Mouse (Mus musculus): ENCODE data around the gene BC048507. TPM values are rescaled to one million over a fixed set of nuclear protein-coding genes. Genes with fewer than 3 reads are reported as not detected.

Gene BC048507
- polyA plus RNA-seq (2017; shearing (Covaris generic)): under 1 TPM in 1 of 2 experiments, not detected in 1; 0.29 TPM

DNA sequence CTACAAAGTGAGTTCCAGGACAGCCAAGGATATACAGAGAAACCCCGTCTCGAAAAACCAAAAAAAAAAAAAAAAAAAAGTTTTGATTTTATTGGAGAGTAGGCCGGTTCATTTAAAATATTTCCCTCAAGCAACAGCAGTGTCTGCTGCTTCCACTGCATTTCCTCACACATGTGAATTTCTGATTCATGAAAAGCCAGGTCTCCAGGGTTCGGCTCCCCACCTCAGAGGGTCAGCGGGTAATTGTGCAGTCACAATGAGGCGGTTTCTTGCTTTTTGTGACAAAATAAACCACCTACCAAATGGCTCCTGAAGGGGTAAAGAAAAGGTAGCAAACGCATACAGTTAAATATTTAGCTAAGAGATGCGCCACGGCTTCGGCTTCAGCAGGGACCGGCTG, at the start of gene BC048507:
TSS of gene BC048507 (plus strand) at position 301 of the 400 bp plus-strand sequence.

DNA sequence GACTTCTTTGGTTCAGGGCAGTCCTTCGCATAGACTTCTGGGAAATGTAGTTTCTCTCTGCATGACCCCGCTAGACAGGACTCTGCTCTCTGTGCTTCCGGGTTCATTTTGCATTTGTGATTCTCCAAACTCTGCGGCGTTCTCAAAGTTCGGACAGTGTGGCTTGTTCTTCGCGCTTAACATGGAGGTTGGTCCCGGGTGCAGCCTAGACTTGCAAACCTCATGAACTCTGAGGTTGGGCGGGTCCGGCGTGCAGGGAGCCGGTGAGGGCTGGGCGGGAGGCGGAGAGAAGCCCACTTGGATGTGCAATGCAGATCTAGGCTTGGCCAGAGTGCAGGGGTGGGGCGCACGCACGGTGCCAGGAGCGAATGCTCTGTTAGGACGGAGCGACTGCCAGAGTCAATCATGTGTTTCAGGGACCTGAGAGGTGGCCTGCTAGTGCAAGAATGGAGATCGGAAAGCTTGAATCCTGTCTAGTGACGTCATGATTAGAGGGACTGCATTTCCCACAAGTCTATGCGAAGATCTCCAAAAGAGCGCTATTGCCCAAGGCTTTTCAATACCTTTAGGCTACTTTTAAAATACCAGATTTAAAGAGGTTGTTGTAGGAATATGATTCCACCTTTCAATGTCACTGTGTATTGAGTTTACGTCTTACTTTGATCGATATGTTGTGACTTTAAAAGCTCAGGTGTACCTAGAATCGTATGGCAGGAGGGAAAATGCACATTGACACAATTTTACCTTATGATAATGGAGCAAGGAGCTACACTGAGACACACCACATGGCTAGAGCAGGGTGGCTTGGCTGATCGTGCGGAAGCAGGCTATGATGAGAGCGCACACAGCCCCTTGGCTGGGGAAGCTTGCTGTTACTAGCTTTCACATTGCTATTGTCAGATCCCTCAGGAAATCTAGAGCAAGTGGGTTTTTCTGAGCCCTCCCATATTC, 49.1 kb upstream of the BC048507 start, which contains the start of gene Zfp273:
TSS of gene Zfp273 (plus strand) at position 31 of the 951 bp plus-strand sequence.

DNA sequence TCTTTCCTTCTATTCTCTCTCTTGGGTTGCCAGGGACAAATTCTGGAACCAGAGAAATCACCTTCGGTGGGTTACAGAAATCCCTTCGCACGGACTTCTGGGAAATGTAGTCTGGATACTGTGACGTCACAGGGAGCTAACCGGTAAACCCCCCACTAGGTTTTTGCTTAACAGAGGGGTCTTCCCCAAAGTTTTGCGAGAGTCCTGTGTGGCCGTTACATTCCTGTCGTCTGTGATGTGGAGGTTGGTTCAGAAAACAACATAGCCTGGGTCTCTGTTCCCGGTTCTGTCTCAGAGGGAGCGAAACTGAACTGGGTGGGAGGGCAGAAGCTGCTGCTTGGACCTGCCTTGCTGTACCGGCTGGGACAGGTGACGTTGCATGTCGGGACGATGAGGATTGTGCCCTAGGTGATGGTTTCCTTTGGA, 32.2 kb upstream of the BC048507 start, which contains the start of gene Gm10037:
TSS of gene Gm10037 (plus strand) at position 196 of the 426 bp plus-strand sequence.

Other genes starting within 250 kb of the BC048507 start
- 1 to 10 TPM; 2.9 to 6.0 TPM for gene Gm49345, start 225.6 kb upstream of the BC048507 start, polyA plus RNA-seq (2017; shearing (Covaris generic))
- gene Zfp729a, start 225.5 kb upstream of the BC048507 start, polyA plus RNA-seq (2017; shearing (Covaris generic)): 1 to 10 TPM; 5.0 to 8.2 TPM
- gene Zfp738, start 176.3 kb upstream of the BC048507 start, polyA plus RNA-seq (2017; shearing (Covaris generic)): 10 to 100 TPM; 17.8 to 25.1 TPM
- 1 to 10 TPM; 7.8 to 9.3 TPM for gene Zfp65, start 134.2 kb upstream of the BC048507 start, polyA plus RNA-seq (2017; shearing (Covaris generic))
- gene Zfp85, start 108.1 kb upstream of the BC048507 start, polyA plus RNA-seq (2017; shearing (Covaris generic)): 1 to 10 TPM; 5.6 to 7.5 TPM
- gene Zfp493, start 83.6 kb upstream of the BC048507 start, polyA plus RNA-seq (2017; shearing (Covaris generic)): 1 to 10 TPM in 1 of 2 experiments, under 1 TPM in 1; 0.78 to 1.7 TPM
- gene Zfp273, start 49.6 kb upstream of the BC048507 start, polyA plus RNA-seq (2017; shearing (Covaris generic)): 1 to 10 TPM; 4.7 to 6.4 TPM
- under 1 TPM; 0.48 to 0.86 TPM for gene Gm10037, start 32.2 kb upstream of the BC048507 start, polyA plus RNA-seq (2017; shearing (Covaris generic))